Comparison of ENCODE assay signal across 21 mouse cellular contexts in genomic region chr3:58686922-58687284, GRCm38 (mm10). TPM values are rescaled to one million over a fixed set of nuclear protein-coding genes. Genes with fewer than 3 reads are reported as not detected.
DNase-seq lines count a peak whose midpoint lies in the region; ATAC-seq and TF ChIP-seq lines count a peak whose summit lies in the region.
"Had no signal": no experiment of that assay in that cellular context is flagged by ENCODE, and none has a peak within 500 bp of the region (broad histone marks: within the 10 kb centered on the region; RNA-seq: fewer than 3 reads in every experiment).

No protein-coding gene starts in this region.

- H3ac ChIP-seq in myocyte (ENCODE audit: control insufficient read depth, insufficient read length), result no peak overlapping the region

- ATAC-seq in liver, embryonic 14.5 days (ENCODE audit: insufficient read depth), result no peak
- ATAC-seq: forebrain, embryonic 16.5 days had no signal

- TF ChIP-seq POLR2A in CH12.LX (IDR thresholded peaks at IDR 0.05; ENCODE audit: low read depth, low read length) (no peak), MEL (IDR thresholded peaks at IDR 0.05; ENCODE audit: control insufficient read depth in 1 of 2, insufficient read depth in 1 of 2, low read depth in 1 of 2, low read length in 2 of 2, poor library complexity in 1 of 2) (no peak), myocyte (IDR thresholded peaks at IDR 0.05; ENCODE audit: insufficient read length, low read depth) (no peak)

- TF ChIP-seq CTCF in CH12.LX (conservative IDR thresholded peaks at IDR 0.05 in 1 of 2, IDR thresholded peaks at IDR 0.05 in 1 of 2; ENCODE audit: low read depth in 2 of 2, low read length in 2 of 2), result no peak
- TF ChIP-seq CTCF in MEL (IDR thresholded peaks at IDR 0.05 in 2 of 3, conservative IDR thresholded peaks at IDR 0.05 in 1 of 3; ENCODE audit: control insufficient read depth in 1 of 3, insufficient read depth in 1 of 3, low read depth in 2 of 3, low read length in 3 of 3, poor library complexity in 1 of 3, severe bottlenecking in 1 of 3), result no peak
- TF ChIP-seq CTCF in liver, embryonic 14.5 days (IDR thresholded peaks at IDR 0.05; ENCODE audit: low read depth), result no peak

- no peaks in the 10 kb centered on the region for H3K9me3 ChIP-seq in CH12.LX (replicated peaks; ENCODE audit: low read length)
- no peaks in the 10 kb centered on the region for H3K9me3 ChIP-seq in MEL (replicated peaks; ENCODE audit: insufficient read depth, low read length)
- H3K9me3 ChIP-seq in liver, embryonic 14.5 days (ENCODE audit: control insufficient read depth, low read length), result no peaks in the 10 kb centered on the region
- H3K9me3 ChIP-seq: embryonic facial prominence, embryonic 12.5 days; G1E; heart, embryonic 12.5 days; hindbrain, embryonic 10.5 days had no signal

- H3K4me3 ChIP-seq in CH12.LX (replicated peaks in 1 of 3; ENCODE audit: low read depth in 2 of 3, low read length in 2 of 3, poor library complexity in 1 of 3) (peak overlapping the region; percentile 71 to 98 (median 75)), MEL (ENCODE audit: control insufficient read depth in 1 of 2, insufficient read depth in 1 of 2, low read depth in 2 of 2, low read length in 2 of 2) (no peak overlapping the region), myocyte (no peak overlapping the region)
- H3K4me3 ChIP-seq in liver, embryonic 14.5 days (ENCODE audit: insufficient read depth in 1 of 2, low read depth in 2 of 2, low read length in 2 of 2), result no peak overlapping the region
- H3K4me3 ChIP-seq: embryonic facial prominence, embryonic 12.5 days; heart, embryonic 12.5 days; hindbrain, embryonic 10.5 days had no signal

- no peak for DNase-seq in CH12.LX (ENCODE audit: extremely low read depth)
- no peak for DNase-seq in MEL (ENCODE audit: low read depth, low spot score)
- DNase-seq in liver, embryonic 14.5 days (ENCODE audit: low read depth in 3 of 3, low spot score in 3 of 3), result no peak
- no peak for DNase-seq in cerebellum, adult 11 months
- no peak for DNase-seq in adrenal gland, postnatal 25 days
- no peak for DNase-seq in adrenal gland, adult 8-10 months
- DNase-seq: cerebellum, adult 11-12 months; cerebellum, adult 9-10 months; gastrocnemius, postnatal 25 days had no signal

- H3K36me3 ChIP-seq in CH12.LX (replicated peaks in 1 of 2; ENCODE audit: control insufficient read depth in 1 of 2, insufficient read depth in 1 of 2, low read length in 1 of 2), result peaks cover 51 to 72% of the 10 kb centered on the region in 2 experiments
- peaks cover 8 to 29% of the 10 kb centered on the region in 2 experiments for H3K36me3 ChIP-seq in MEL (ENCODE audit: control insufficient read depth in 1 of 2, insufficient read depth in 2 of 2, low read length in 2 of 2)
- no peaks in the 10 kb centered on the region for H3K36me3 ChIP-seq in liver, embryonic 14.5 days (replicated peaks; ENCODE audit: control insufficient read depth, insufficient read depth, low read depth)
- peaks cover 4% of the 10 kb centered on the region for H3K36me3 ChIP-seq in myocyte (ENCODE audit: control insufficient read depth, insufficient read depth)
- H3K36me3 ChIP-seq: embryonic facial prominence, embryonic 12.5 days; hindbrain, embryonic 10.5 days had no signal

- in situ Hi-C loops in CH12.LX (cut with MboI; ENCODE audit: low pct_ligation_motif_present, low pct_unique_long_range_greater_than_20kb, low sequenced_read_pairs), result loop anchor here (25.0 kb wide), 1 partner anchor 275 kb away; the partner anchor contains the start of gene Tsc22d2

- H3K79me2 ChIP-seq in CH12.LX (replicated peaks; ENCODE audit: control insufficient read depth, extremely low read depth, insufficient read depth, poor library complexity, severe bottlenecking), result peaks cover 95% of the 10 kb centered on the region
- peaks cover 57% of the 10 kb centered on the region for H3K79me2 ChIP-seq in MEL (ENCODE audit: control insufficient read depth, insufficient read depth, low read length, poor library complexity)
- peaks cover 96% of the 10 kb centered on the region for H3K79me2 ChIP-seq in myocyte (ENCODE audit: control insufficient read depth, insufficient read depth)

- no peaks in the 10 kb centered on the region for H3K27me3 ChIP-seq in CH12.LX (replicated peaks)
- H3K27me3 ChIP-seq in MEL (ENCODE audit: control insufficient read depth in 1 of 2, insufficient read depth in 2 of 2, low read length in 2 of 2), result no peaks in the 10 kb centered on the region
- peaks cover 5% of the 10 kb centered on the region for H3K27me3 ChIP-seq in liver, embryonic 14.5 days (ENCODE audit: control insufficient read depth, insufficient read depth, low read length)
- H3K27me3 ChIP-seq in myocyte (ENCODE audit: control insufficient read depth, insufficient read depth, insufficient read length), result no peaks in the 10 kb centered on the region
- H3K27me3 ChIP-seq: heart, embryonic 12.5 days had no signal

- H3K4me2 ChIP-seq in CH12.LX (ENCODE audit: insufficient read depth, low read depth, poor library complexity, severe bottlenecking), result peak overlapping the region; percentile 96
- H3K4me2 ChIP-seq in liver, embryonic 14.5 days (ENCODE audit: low read depth), result peak overlapping the region; percentile 29; the same call in 1 of the 2 replicates
- peak overlapping the region; percentile 61 for H3K4me2 ChIP-seq in myocyte (ENCODE audit: low read depth)
- H3K4me2 ChIP-seq: embryonic facial prominence, embryonic 12.5 days; heart, embryonic 12.5 days; hindbrain, embryonic 14.5 days had no signal

- peaks cover 11 to 45% of the 10 kb centered on the region in 2 experiments for H3K4me1 ChIP-seq in CH12.LX (ENCODE audit: control insufficient read depth in 1 of 2, insufficient read depth in 2 of 2)
- peaks cover 11 to 22% of the 10 kb centered on the region in 2 experiments for H3K4me1 ChIP-seq in MEL (ENCODE audit: control insufficient read depth in 1 of 2, insufficient read depth in 2 of 2, low read length in 2 of 2)
- peaks cover 0 to 5% of the 10 kb centered on the region in 2 experiments; a peak in 2 of 4 replicates for H3K4me1 ChIP-seq in liver, embryonic 14.5 days (replicated peaks; ENCODE audit: control insufficient read depth in 2 of 2, insufficient read depth in 2 of 2, low read length in 1 of 2)

- H3K27ac ChIP-seq in CH12.LX (ENCODE audit: insufficient read depth, low read depth) (no peak overlapping the region), MEL (ENCODE audit: control insufficient read depth, low read depth, low read length) (no peak overlapping the region)
- no peak overlapping the region for H3K27ac ChIP-seq in liver, embryonic 14.5 days
- H3K27ac ChIP-seq: embryonic facial prominence, embryonic 12.5 days; hindbrain, embryonic 10.5 days; hindbrain, embryonic 14.5 days had no signal

- TF ChIP-seq RAD21 in CH12.LX (IDR thresholded peaks at IDR 0.05; ENCODE audit: low read depth, low read length) (no peak), MEL (IDR thresholded peaks at IDR 0.05; ENCODE audit: low read depth, low read length) (no peak)

- WGBS in liver, embryonic 14.5 days (ENCODE audit: insufficient replicate concordance), result 62% methylated on average over 2 of the region's 2 CpGs

- peak overlapping the region; percentile 92 for H3K9ac ChIP-seq in CH12.LX (ENCODE audit: insufficient read depth, low read depth)
- no peak overlapping the region for H3K9ac ChIP-seq in MEL (ENCODE audit: control insufficient read depth, low read depth, low read length, poor library complexity, severe bottlenecking)
- no peak overlapping the region for H3K9ac ChIP-seq in liver, embryonic 14.5 days (replicated peaks)
- H3K9ac ChIP-seq: embryonic facial prominence, embryonic 12.5 days; heart, embryonic 12.5 days; hindbrain, embryonic 14.5 days had no signal

- TF ChIP-seq EP300 in CH12.LX (IDR thresholded peaks at IDR 0.05; ENCODE audit: low read length), result no peak
- no peak for TF ChIP-seq EP300 in MEL (IDR thresholded peaks at IDR 0.05; ENCODE audit: low read depth in 1 of 2, low read length in 2 of 2)
- no peak for TF ChIP-seq EP300 in liver, embryonic 14.5 days (IDR thresholded peaks at IDR 0.05; ENCODE audit: low read depth)

- dilution Hi-C loops in CH12.LX (cut with MboI; ENCODE audit: extremely low pct_ligation_motif_present, extremely low pct_unique_long_range_greater_than_20kb, low sequenced_read_pairs), result no loop called here

TF ChIP-seq in CH12.LX, 34 proteins besides CTCF, POLR2A, EP300 and RAD21 (continues in another document):
- TF ChIP-seq ZNF384 (IDR thresholded peaks at IDR 0.05; ENCODE audit: low read depth, low read length), result 0 out of 2 replicates have a peak, but pooled peaks have one; percentile 30
- no peak for TF ChIP-seq ZMIZ1 (IDR thresholded peaks at IDR 0.05; ENCODE audit: low read depth, low read length)

TF ChIP-seq in MEL, 35 proteins besides CTCF, POLR2A, EP300 and RAD21 (continues in another document):
- TF ChIP-seq ZNF384 (IDR thresholded peaks at IDR 0.05; ENCODE audit: low read depth, low read length) (peak; percentile 66), CHD1 (IDR thresholded peaks at IDR 0.05; ENCODE audit: low read depth, low read length) (no peak)

TF ChIP-seq in myocyte, 11 proteins besides CTCF, POLR2A, EP300 and RAD21 (continues in another document):
- no peak for TF ChIP-seq SRF (IDR thresholded peaks at IDR 0.05; ENCODE audit: control insufficient read depth, insufficient read length, low read depth)

RNA-seq across cellular contexts. Expression of gene Siah2, which starts 5.3 kb away (rescaled TPM):
- total RNA-seq in CH12.LX (2012; rRNA removed) (125 and 140 TPM in 2 replicates), CH12.LX (2014; rRNA removed) (119 and 142 TPM in 2 replicates), MEL (2012; rRNA removed) (17.6 and 20.4 TPM in 2 replicates)
- polyA plus RNA-seq in CH12.LX (2012; ENCODE audit: insufficient read length, low read depth) (99.0 and 104 TPM in 2 replicates), MEL (2012; ENCODE audit: insufficient read depth in 1 of 2, insufficient read length in 2 of 2, low read depth in 1 of 2, low replicate concordance in 2 of 2, missing spikeins in 1 of 2) (10 to 100 TPM; 22.5 to 58.1 TPM), myocyte (2012; fragmentation: generic; extraction: Trizol) (31.2 TPM)
- 4.4 and 4.7 TPM in 2 replicates for polyA plus RNA-seq in liver, embryonic 14.5 days (2012; rRNA removed)
- 2.8 and 3.5 TPM in 2 replicates for polyA plus RNA-seq in liver, embryonic 14.5 days (2014; fragmentation: Nextera tagmentation; extraction: Ambion mirVana)
- total RNA-seq in adrenal gland, postnatal 25 days (2021), result 20.2 and 20.5 TPM in 2 replicates
- total RNA-seq in adrenal gland, adult 8-10 months (2022), result 10 to 100 TPM; 14.2 to 23.9 (median 15.3) TPM

RNA-seq across cellular contexts. Expression of gene Erich6, which starts 49.9 kb away (rescaled TPM):
- total RNA-seq in CH12.LX (2012; rRNA removed), result not detected in 2 replicates
- total RNA-seq in CH12.LX (2014; rRNA removed), result not detected in 2 replicates
- polyA plus RNA-seq in CH12.LX (2012; ENCODE audit: insufficient read length, low read depth), result 0.11 TPM in 1 of 2 replicates, not detected in the other
- total RNA-seq in MEL (2012; rRNA removed), result not detected in 2 replicates
- under 1 TPM in 1 of 2 experiments, not detected in 1; 0.08 TPM for polyA plus RNA-seq in MEL (2012; ENCODE audit: insufficient read depth in 1 of 2, insufficient read length in 2 of 2, low read depth in 1 of 2, low replicate concordance in 2 of 2, missing spikeins in 1 of 2)
- 0.01 TPM in 1 of 2 replicates, not detected in the other for polyA plus RNA-seq in liver, embryonic 14.5 days (2012; rRNA removed)
- not detected in 2 replicates for polyA plus RNA-seq in liver, embryonic 14.5 days (2014; fragmentation: Nextera tagmentation; extraction: Ambion mirVana)
- 0.20 TPM for polyA plus RNA-seq in myocyte (2012; fragmentation: generic; extraction: Trizol)
- total RNA-seq in adrenal gland, postnatal 25 days (2021), result not detected in 2 replicates
- under 1 TPM in 3 of 4 experiments, not detected in 1; 0.13 to 0.31 (median 0.25) TPM for total RNA-seq in adrenal gland, adult 8-10 months (2022)
- total RNA-seq: adrenal gland, postnatal 4 days; G1E; gastrocnemius, postnatal 25 days; granulocyte monocyte progenitor cell, adult 5-6 weeks; heart, adult 8-10 months; heart, postnatal 25 days had no signal
- polyA plus RNA-seq: embryonic facial prominence, embryonic 12.5 days; forebrain, embryonic 11.5 days; forebrain, embryonic 16.5 days; G1E; hindbrain, embryonic 10.5 days had no signal

Comparison
In these comparisons a context has a peak if more than half of its experiments do, and no peak if none do; other contexts are left out.
1. H3K4me2 ChIP-seq: peak in every context shown above with its lines; median percentile 96 in CH12.LX; 61 in myocyte; 29 in liver, embryonic 14.5 days.
2. H3K4me3 ChIP-seq: peak in CH12.LX (3 of 3); none in MEL (0 of 2), liver, embryonic 14.5 days (0 of 2) and myocyte (single experiment).
3. Of the 35 proteins assayed by ChIP-seq in both MEL and CH12.LX: peak only in MEL: none; only in CH12.LX: CHD1; in both: ZNF384; in neither: 33.